Mouse (Mus musculus) ES-Bruce4 (cell line): ENCODE results near the gene Gm9857.

Source experiments
- CTCF ChIP-seq: IDR thresholded peaks from one replicate; pipeline ENCODE4 v1.8.1; 2011; ENCODE audit warnings: low read depth, low read length
- POLR2A ChIP-seq: IDR thresholded peaks from one replicate; pipeline ENCODE4 v1.8.1; 2011; ENCODE audit warnings: low read length; ENCODE audit not compliant: insufficient read depth

- peak; percentile 45 for TF ChIP-seq CTCF
- TF ChIP-seq POLR2A, result no peak
These were observed 24.3 kb upstream of the Gm9857 start for GRCm38 (mm10) chr3:108964361-108965044.
